Mouse (Mus musculus) T-cell, adult 2 months (primary cell): ENCODE results near the gene Gm21773.
"Not testable (repeated sequence)": the region's sequence is repeated elsewhere in the genome, so short reads cannot be mapped to it uniquely, and the experiment has no call there.

ENCODE experiments used
- DNase-seq: peaks from one replicate; pipeline ENCODE4 v3.0.0; 2022; ENCODE audit warnings: low spot score

The Gm21773 gene

GRCm38 (mm10) chrY:25309260-25309659 lies at the start of gene Gm21773:
Gene Gm21773, minus strand, starts transcription at chrY:25309360.
- DNase-seq, result not testable (repeated sequence)
